Mouse (Mus musculus) midbrain, embryonic 12.5 days (tissue): ENCODE measurements around the gene Meis2. TPM values are rescaled to one million over a fixed set of nuclear protein-coding genes. Genes with fewer than 3 reads are reported as not detected.

ENCODE experiments used
- ATAC-seq: fragments of 200-750 bp; cut with Nextera tagmentation; 2 replicates; pipeline ENCODE4 v1.8.0; 2017; ENCODE audit warnings: low read depth, moderate TSS enrichment, moderate library complexity; ENCODE audit not compliant: low FRiP score
- H3K27ac ChIP-seq: fragments of 300-500 bp; sonication (generic); replicated peaks from 2 replicates; pipeline ENCODE4 v1.5.1; 2016; ENCODE audit warnings: mild to moderate bottlenecking
- H3K27me3 ChIP-seq: fragments of 300-500 bp; sonication (generic); 2 replicates; pipeline ENCODE4 v1.6.1; 2016; ENCODE audit warnings: mild to moderate bottlenecking
- H3K36me3 ChIP-seq: fragments of 300-500 bp; sonication (generic); 2 replicates; pipeline ENCODE4 v1.6.1; 2016
- H3K4me1 ChIP-seq: fragments of 300-500 bp; sonication (generic); 2 replicates; pipeline ENCODE4 v1.6.1; 2016
- H3K4me2 ChIP-seq: fragments of 300-500 bp; sonication (generic); replicated peaks from 2 replicates; pipeline ENCODE4 v1.6.1; 2016; ENCODE audit warnings: mild to moderate bottlenecking, moderate library complexity
- H3K4me3 ChIP-seq: fragments of 300-500 bp; sonication (generic); 2 replicates; pipeline ENCODE4 v1.5.1; 2016; ENCODE audit warnings: mild to moderate bottlenecking
- H3K9ac ChIP-seq: fragments of 300-500 bp; sonication (generic); replicated peaks from 2 replicates; pipeline ENCODE4 v1.6.1; 2016; ENCODE audit warnings: mild to moderate bottlenecking, moderate library complexity
- H3K9me3 ChIP-seq: fragments of 300-500 bp; sonication (generic); 2 replicates; pipeline ENCODE4 v1.6.1; 2016; ENCODE audit warnings: mild to moderate bottlenecking
- WGBS: fragments of 180-500 bp; shearing (Covaris S2); methylation state at CpG from one replicate; pipeline ENCODE4 v1.1.7; 2016; 5-methylcytosine and 5-hydroxymethylcytosine counted together
- polyA plus RNA-seq: library from polyadenylated mRNA; unstranded; fragments of >200 nt; fragmentation: Nextera tagmentation; extraction: Ambion mirVana; gene quantifications from 2 replicates; pipeline ENCODE4 v1.2.1, GENCODE M21; 2016

Meis2 gene
- polyA plus RNA-seq, 1 experiment from 2014 or later = 92.1 TPM

- Histone ChIP-seq H3K4me1 (peaks cover 33% of the 10 kb centered on the region), H3K4me2 (no peak overlapping the region), H3K36me3 (peaks cover 3% of the 10 kb centered on the region; the same call in 1 of the 2 replicates), H3K4me3 (no peak overlapping the region), H3K27ac (peak overlapping the region; percentile 68), H3K9ac (no peak overlapping the region), H3K27me3 (no peaks in the 10 kb centered on the region), H3K9me3 (no peaks in the 10 kb centered on the region)
- peak; percentile 23 for ATAC-seq
Measured at GRCm38 (mm10) chr2:115980490-115980889, 85.1 kb downstream of the Meis2 start.

GRCm38 (mm10) chr2:115979683-115980476 is 85.8 kb downstream of the Meis2 start:
- no peak overlapping the region for H3K9ac ChIP-seq
- no peak overlapping the region for H3K4me3 ChIP-seq
- 0 out of 2 replicates have a peak overlapping the region, but pooled peaks have one; percentile 5 for H3K4me2 ChIP-seq
- H3K4me1 ChIP-seq = peaks cover 30% of the 10 kb centered on the region
- H3K27me3 ChIP-seq = no peaks in the 10 kb centered on the region
- H3K36me3 ChIP-seq = peaks cover 3% of the 10 kb centered on the region; the same call in 1 of the 2 replicates
- ATAC-seq = peak; percentile 86
- peak overlapping the region; percentile 68 for H3K27ac ChIP-seq
- H3K9me3 ChIP-seq = no peaks in the 10 kb centered on the region
- 49% methylated on average over 14 of the region's 14 CpGs for WGBS

DNA sequence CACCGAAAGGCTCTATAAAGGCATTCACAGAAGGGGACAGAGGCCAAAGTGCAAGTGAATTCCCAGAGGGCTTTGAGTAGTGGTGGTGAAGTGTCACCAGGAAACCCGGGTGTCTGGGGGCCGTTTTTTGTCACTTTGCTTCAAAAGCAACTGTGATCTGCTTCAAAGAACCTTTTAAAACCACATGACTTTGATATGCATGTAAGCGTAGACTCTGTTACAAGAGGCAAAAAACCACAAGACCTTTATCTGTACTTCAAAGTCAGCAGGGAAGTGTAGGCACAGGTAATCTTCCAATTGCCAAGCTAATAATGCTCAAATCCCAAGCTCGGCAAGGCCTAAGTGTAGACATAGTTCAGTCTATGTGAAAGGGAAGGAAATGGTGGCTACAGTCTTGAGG is 87.0 kb downstream of the Meis2 start:
- Histone ChIP-seq H3K36me3 (peaks cover 3% of the 10 kb centered on the region; the same call in 1 of the 2 replicates), H3K9me3 (no peaks in the 10 kb centered on the region), H3K4me3 (no peak overlapping the region), H3K27ac (no peak overlapping the region), H3K9ac (no peak overlapping the region), H3K27me3 (no peaks in the 10 kb centered on the region), H3K4me1 (peaks cover 26% of the 10 kb centered on the region), H3K4me2 (no peak overlapping the region)
- ATAC-seq = no peak
- WGBS = 75% methylated on average over 5 of the region's 5 CpGs

DNA sequence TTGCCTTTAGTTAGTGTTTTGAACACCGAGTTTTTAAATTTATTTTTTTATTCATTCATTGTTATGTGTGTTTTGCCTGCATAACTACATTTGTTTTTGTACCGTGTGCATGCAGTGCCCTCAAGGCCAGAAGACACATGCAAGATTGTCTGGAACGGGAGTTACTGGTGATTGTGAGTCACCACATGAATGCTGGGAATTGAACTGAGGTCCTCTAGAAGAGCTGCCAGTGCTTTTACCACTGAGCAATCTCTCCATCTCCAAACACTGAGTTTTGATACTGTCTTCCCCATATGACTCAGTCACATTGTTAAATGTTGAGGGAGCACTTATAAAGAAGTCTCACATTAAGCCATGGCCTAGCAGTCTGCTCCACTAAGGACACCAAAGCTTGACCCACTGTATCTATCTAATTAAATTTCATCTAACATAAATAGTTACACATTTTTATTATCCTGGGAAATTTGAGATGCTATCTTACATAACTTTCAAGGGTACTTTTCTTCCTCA is 94.3 kb downstream of the Meis2 start:
- Histone ChIP-seq H3K9ac (no peak overlapping the region), H3K36me3 (no peaks in the 10 kb centered on the region), H3K4me3 (no peak overlapping the region), H3K4me2 (no peak overlapping the region), H3K27ac (no peak overlapping the region), H3K4me1 (no peaks in the 10 kb centered on the region), H3K9me3 (no peaks in the 10 kb centered on the region), H3K27me3 (no peaks in the 10 kb centered on the region)
- no peak for ATAC-seq
- WGBS = 91% methylated on average over 3 of the region's 3 CpGs

- Histone ChIP-seq H3K4me2 (no peak overlapping the region), H3K27me3 (no peaks in the 10 kb centered on the region), H3K9ac (no peak overlapping the region), H3K9me3 (no peaks in the 10 kb centered on the region), H3K4me1 (no peaks in the 10 kb centered on the region), H3K4me3 (no peak overlapping the region), H3K27ac (no peak overlapping the region), H3K36me3 (no peaks in the 10 kb centered on the region)
- WGBS = 87% methylated on average over 9 of the region's 9 CpGs
- ATAC-seq = no peak
Measured at GRCm38 (mm10) chr2:115970091-115970820, 95.4 kb downstream of the Meis2 start.

DNA sequence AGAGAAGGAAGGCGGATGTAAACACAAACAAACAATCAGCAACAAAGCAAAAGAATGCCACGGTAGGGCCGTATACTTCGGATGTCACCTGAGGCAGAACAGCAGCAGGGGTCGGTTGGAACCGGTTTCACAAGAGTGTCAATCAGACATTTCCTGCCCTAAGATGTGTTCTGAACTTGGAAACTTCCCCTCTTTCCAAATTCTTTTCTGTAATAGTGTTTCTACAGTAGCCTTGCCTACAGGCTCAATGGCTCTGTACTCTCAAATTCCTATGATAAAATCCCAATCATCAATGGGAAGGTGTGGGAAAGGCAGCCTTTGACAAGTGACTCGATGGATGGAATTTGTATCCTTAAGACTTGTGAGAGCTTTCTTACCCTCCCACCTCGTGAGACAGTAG is 96.4 kb downstream of the Meis2 start:
- Histone ChIP-seq H3K27me3 (no peaks in the 10 kb centered on the region), H3K4me3 (no peak overlapping the region), H3K27ac (no peak overlapping the region), H3K9me3 (no peaks in the 10 kb centered on the region), H3K4me1 (0 out of 2 replicates have a peak, but pooled peaks cover 2% of the 10 kb centered on the region), H3K4me2 (no peak overlapping the region), H3K9ac (no peak overlapping the region), H3K36me3 (no peaks in the 10 kb centered on the region)
- WGBS = 83% methylated on average over 8 of the region's 8 CpGs
- no peak for ATAC-seq

DNA sequence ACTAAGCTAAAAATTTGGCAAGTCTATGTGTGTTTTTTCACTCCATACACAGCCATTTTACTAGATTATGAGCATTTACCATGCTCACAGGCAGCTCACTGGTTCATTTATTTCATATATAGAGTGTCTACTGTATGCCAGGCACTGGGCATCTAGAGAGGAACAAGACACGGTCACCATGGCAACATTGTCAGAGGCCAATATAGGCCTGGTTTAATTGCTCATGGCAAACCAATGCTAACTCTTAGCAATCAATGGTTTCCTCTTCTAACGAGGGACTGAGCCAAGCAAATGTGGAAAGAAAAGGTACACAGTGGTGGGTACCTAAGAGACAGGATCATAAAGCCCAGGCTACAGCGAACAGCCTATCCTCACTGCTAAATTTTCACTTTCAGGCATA is 100.7 kb downstream of the Meis2 start:
- no peak for ATAC-seq
- Histone ChIP-seq H3K27me3 (no peaks in the 10 kb centered on the region), H3K9me3 (no peaks in the 10 kb centered on the region), H3K27ac (no peak overlapping the region), H3K4me1 (0 out of 2 replicates have a peak, but pooled peaks cover 2% of the 10 kb centered on the region), H3K4me2 (no peak overlapping the region), H3K36me3 (no peaks in the 10 kb centered on the region), H3K4me3 (no peak overlapping the region), H3K9ac (no peak overlapping the region)
- 84% methylated on average over 3 of the region's 3 CpGs for WGBS

GRCm38 (mm10) chr2:115963293-115963835 is 102.3 kb downstream of the Meis2 start:
- WGBS = 35% methylated on average over 5 of the region's 5 CpGs
- no peaks in the 10 kb centered on the region for H3K9me3 ChIP-seq
- H3K27ac ChIP-seq = 0 out of 2 replicates have a peak overlapping the region, but pooled peaks have one; percentile 43
- H3K36me3 ChIP-seq = no peaks in the 10 kb centered on the region
- H3K4me2 ChIP-seq = no peak overlapping the region
- ATAC-seq = no peak
- H3K27me3 ChIP-seq = no peaks in the 10 kb centered on the region
- no peak overlapping the region for H3K4me3 ChIP-seq
- 0 out of 2 replicates have a peak, but pooled peaks cover 2% of the 10 kb centered on the region for H3K4me1 ChIP-seq
- H3K9ac ChIP-seq = no peak overlapping the region

GRCm38 (mm10) chr2:115962728-115963127 is 102.9 kb downstream of the Meis2 start:
- H3K4me1 ChIP-seq = 0 out of 2 replicates have a peak, but pooled peaks cover 2% of the 10 kb centered on the region
- ATAC-seq = no peak
- H3K36me3 ChIP-seq = no peaks in the 10 kb centered on the region
- WGBS = 81% methylated on average over 3 of the region's 3 CpGs
- H3K9me3 ChIP-seq = no peaks in the 10 kb centered on the region
- no peak overlapping the region for H3K4me2 ChIP-seq
- H3K4me3 ChIP-seq = no peak overlapping the region
- H3K27ac ChIP-seq = no peak overlapping the region
- H3K9ac ChIP-seq = no peak overlapping the region
- no peaks in the 10 kb centered on the region for H3K27me3 ChIP-seq

- Histone ChIP-seq H3K4me1 (0 out of 2 replicates have a peak, but pooled peaks cover 2% of the 10 kb centered on the region), H3K4me2 (no peak overlapping the region), H3K4me3 (no peak overlapping the region), H3K9me3 (no peaks in the 10 kb centered on the region), H3K27me3 (no peaks in the 10 kb centered on the region), H3K27ac (no peak overlapping the region), H3K36me3 (no peaks in the 10 kb centered on the region), H3K9ac (no peak overlapping the region)
- WGBS = 68% methylated on average over 2 of the region's 2 CpGs
- ATAC-seq = no peak
Measured at GRCm38 (mm10) chr2:115962113-115962512, 103.5 kb downstream of the Meis2 start.

- Histone ChIP-seq H3K9ac (no peak overlapping the region), H3K4me2 (no peak overlapping the region), H3K27ac (no peak overlapping the region), H3K9me3 (no peaks in the 10 kb centered on the region), H3K4me3 (no peak overlapping the region), H3K36me3 (no peaks in the 10 kb centered on the region), H3K27me3 (no peaks in the 10 kb centered on the region), H3K4me1 (0 out of 2 replicates have a peak, but pooled peaks cover 2% of the 10 kb centered on the region)
- 90% methylated on average over 7 of the region's 7 CpGs for WGBS
- no peak for ATAC-seq
Measured at GRCm38 (mm10) chr2:115960615-115961014, 105.0 kb downstream of the Meis2 start.

DNA sequence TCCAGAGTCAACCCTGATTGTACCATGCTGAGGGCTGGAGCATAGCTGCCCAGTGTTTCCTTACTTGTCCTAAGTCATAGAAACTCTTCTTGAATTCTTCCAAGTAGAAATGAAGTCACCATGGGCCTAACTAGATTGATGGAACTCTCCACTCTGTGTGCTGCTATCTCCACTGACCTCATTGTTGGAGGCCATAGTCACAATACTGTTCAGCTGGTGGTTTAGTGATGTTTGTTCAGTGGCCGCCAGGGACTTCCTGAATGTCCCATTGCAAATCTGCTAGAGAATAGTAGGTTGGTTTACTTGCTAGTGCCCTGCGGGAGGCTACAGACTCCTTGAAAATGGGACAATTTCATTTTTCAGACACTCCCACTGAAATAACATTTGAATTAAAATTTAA is 108.9 kb downstream of the Meis2 start:
- Histone ChIP-seq H3K9ac (no peak overlapping the region), H3K4me1 (no peaks in the 10 kb centered on the region), H3K4me2 (no peak overlapping the region), H3K36me3 (no peaks in the 10 kb centered on the region), H3K4me3 (no peak overlapping the region), H3K9me3 (no peaks in the 10 kb centered on the region), H3K27ac (no peak overlapping the region), H3K27me3 (no peaks in the 10 kb centered on the region)
- ATAC-seq = no peak
- WGBS = 69% methylated on average over 2 of the region's 2 CpGs
